Mouse (Mus musculus): ENCODE results near the gene Dleu7. TPM values are rescaled to one million over a fixed set of nuclear protein-coding genes. Genes with fewer than 3 reads are reported as not detected.

Gene Dleu7
- polyA plus RNA-seq, 2 experiments = 0.07 TPM; not detected in 1

DNA sequence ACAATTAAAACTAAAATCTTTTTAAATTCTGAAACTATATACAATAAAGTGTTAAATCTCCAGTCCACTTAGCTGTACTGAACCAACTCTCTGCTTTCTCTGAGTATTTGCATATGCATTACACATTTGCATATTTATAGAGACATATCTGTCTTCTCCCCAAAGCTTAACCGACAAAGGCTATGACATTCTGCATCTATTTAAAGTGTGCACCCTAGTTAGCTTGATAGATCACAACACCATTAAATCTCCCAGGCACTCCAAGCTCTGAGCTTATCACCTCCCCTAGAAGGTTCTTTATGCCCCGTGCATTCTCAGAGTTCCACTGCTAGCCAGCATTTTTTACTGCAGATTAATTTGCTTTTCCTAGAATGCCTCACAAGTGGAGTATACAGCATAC, 16.2 kb upstream of the Dleu7 start:
- Histone ChIP-seq H3K36me3 (replicated peaks; ENCODE audit: control insufficient read depth, insufficient read depth, low read depth) (no peaks in the 10 kb centered on the region), H3K27me3 (ENCODE audit: control insufficient read depth, insufficient read depth, low read length) (no peaks in the 10 kb centered on the region), H3K9me3 (ENCODE audit: control insufficient read depth, low read length) (no peaks in the 10 kb centered on the region), H3K4me2 (ENCODE audit: low read depth) (no peak overlapping the region), H3K4me3 (ENCODE audit: insufficient read depth in 1 of 2, low read depth in 2 of 2, low read length in 2 of 2) (no peak overlapping the region), H3K4me1 (replicated peaks; ENCODE audit: control insufficient read depth in 2 of 2, insufficient read depth in 2 of 2, low read length in 1 of 2) (no peaks in the 10 kb centered on the region), H3K27ac (no peak overlapping the region), H3K9ac (replicated peaks) (no peak overlapping the region)
- ATAC-seq (ENCODE audit: insufficient read depth) (no peak), DNase-seq (ENCODE audit: low read depth in 3 of 3, low spot score in 3 of 3) (no peak)
- TF ChIP-seq EP300 (IDR thresholded peaks at IDR 0.05; ENCODE audit: low read depth) = no peak
- WGBS (ENCODE audit: insufficient replicate concordance) = 31% methylated on average over 2 of the region's 2 CpGs

DNA sequence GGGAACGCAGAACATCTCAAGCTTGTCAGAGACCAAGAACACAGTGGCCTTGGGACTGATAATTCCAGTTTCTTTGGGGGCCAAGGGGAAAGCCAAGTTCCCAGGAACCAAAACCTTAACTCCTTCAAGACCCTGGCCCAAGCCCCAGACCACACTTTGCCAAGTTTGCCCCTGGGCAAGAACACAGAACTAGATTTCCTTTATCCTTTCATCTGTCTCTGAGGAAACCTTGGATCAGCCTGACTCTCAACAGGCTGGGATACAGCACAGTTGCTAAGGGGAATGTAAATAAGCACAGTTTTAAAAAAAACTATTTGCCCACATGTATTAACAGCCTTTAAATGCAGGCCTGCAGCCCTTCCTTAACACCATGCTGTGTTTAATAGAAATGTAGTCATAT, 14.7 kb upstream of the Dleu7 start:
- WGBS (ENCODE audit: insufficient replicate concordance) = 78% methylated on average over 1 of the region's 1 CpGs
- no peaks in the 10 kb centered on the region for H3K36me3 ChIP-seq (replicated peaks; ENCODE audit: control insufficient read depth, insufficient read depth, low read depth)
- no peak overlapping the region for H3K27ac ChIP-seq
- ATAC-seq (ENCODE audit: insufficient read depth) (no peak), DNase-seq (ENCODE audit: low read depth in 3 of 3, low spot score in 3 of 3) (no peak)
- H3K4me2 ChIP-seq (ENCODE audit: low read depth) = no peak overlapping the region
- H3K27me3 ChIP-seq (ENCODE audit: control insufficient read depth, insufficient read depth, low read length) = no peaks in the 10 kb centered on the region
- H3K4me1 ChIP-seq (replicated peaks; ENCODE audit: control insufficient read depth in 2 of 2, insufficient read depth in 2 of 2, low read length in 1 of 2) = no peaks in the 10 kb centered on the region
- TF ChIP-seq EP300 (IDR thresholded peaks at IDR 0.05; ENCODE audit: low read depth) (no peak), CTCF (IDR thresholded peaks at IDR 0.05; ENCODE audit: low read depth) (no peak)
- no peak overlapping the region for H3K4me3 ChIP-seq (ENCODE audit: insufficient read depth in 1 of 2, low read depth in 2 of 2, low read length in 2 of 2)
- no peak overlapping the region for H3K9ac ChIP-seq (replicated peaks)
- no peaks in the 10 kb centered on the region for H3K9me3 ChIP-seq (ENCODE audit: control insufficient read depth, low read length)

DNA sequence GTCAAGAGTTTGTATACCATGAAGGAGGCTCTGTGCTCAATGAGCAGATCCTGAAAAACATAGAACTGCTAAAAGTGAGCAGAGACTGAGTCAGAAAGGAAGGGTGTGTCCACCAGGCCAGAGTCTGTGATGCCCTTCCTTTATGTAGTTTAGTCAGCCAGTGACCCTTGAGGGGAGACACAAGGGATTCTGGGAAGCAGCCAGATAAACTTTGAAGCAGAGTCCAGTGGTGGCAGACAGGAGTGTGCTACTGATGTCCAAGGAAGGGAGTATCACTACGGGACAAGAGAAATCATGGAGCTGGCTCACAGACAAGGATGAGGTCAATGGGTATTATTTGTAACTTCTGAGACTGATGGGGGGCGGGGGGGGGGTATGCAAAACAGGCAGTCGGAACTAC, 7.2 kb upstream of the Dleu7 start:
- Histone ChIP-seq H3K4me1 (replicated peaks; ENCODE audit: control insufficient read depth in 2 of 2, insufficient read depth in 2 of 2, low read length in 1 of 2) (no peaks in the 10 kb centered on the region), H3K4me2 (ENCODE audit: low read depth) (no peak overlapping the region), H3K27me3 (ENCODE audit: control insufficient read depth, insufficient read depth, low read length) (no peaks in the 10 kb centered on the region), H3K27ac (no peak overlapping the region), H3K9me3 (ENCODE audit: control insufficient read depth, low read length) (no peaks in the 10 kb centered on the region), H3K9ac (replicated peaks) (no peak overlapping the region), H3K36me3 (replicated peaks; ENCODE audit: control insufficient read depth, insufficient read depth, low read depth) (no peaks in the 10 kb centered on the region), H3K4me3 (ENCODE audit: insufficient read depth in 1 of 2, low read depth in 2 of 2, low read length in 2 of 2) (no peak overlapping the region)
- no peak for TF ChIP-seq CTCF (IDR thresholded peaks at IDR 0.05; ENCODE audit: low read depth)
- no peak for TF ChIP-seq EP300 (IDR thresholded peaks at IDR 0.05; ENCODE audit: low read depth)
- 66% methylated on average over 3 of the region's 3 CpGs for WGBS (ENCODE audit: insufficient replicate concordance)
- DNase-seq (ENCODE audit: low read depth in 3 of 3, low spot score in 3 of 3) = no peak
- no peak for ATAC-seq (ENCODE audit: insufficient read depth)

DNA sequence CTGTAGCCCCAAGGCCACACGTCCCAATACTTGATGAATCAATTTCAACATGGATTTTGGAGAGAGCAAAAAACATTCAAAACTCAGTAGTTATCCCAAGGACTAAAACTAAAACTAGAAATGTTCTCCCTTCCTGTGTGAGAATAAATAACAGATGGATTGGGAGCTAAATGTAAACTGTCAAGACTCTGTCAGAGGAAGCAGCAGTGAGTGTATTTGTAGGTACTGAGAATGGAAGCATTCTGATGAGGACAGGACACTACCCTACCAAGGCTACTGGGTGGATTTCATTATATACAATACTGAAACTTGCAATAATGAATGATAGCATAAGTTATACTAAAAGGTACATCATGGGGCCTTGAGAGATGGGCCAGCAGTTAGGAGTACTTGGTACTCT, 6.0 kb upstream of the Dleu7 start:
- Histone ChIP-seq H3K27me3 (ENCODE audit: control insufficient read depth, insufficient read depth, low read length) (no peaks in the 10 kb centered on the region), H3K9me3 (ENCODE audit: control insufficient read depth, low read length) (no peaks in the 10 kb centered on the region), H3K27ac (no peak overlapping the region), H3K36me3 (replicated peaks; ENCODE audit: control insufficient read depth, insufficient read depth, low read depth) (no peaks in the 10 kb centered on the region), H3K9ac (replicated peaks) (no peak overlapping the region), H3K4me2 (ENCODE audit: low read depth) (no peak overlapping the region), H3K4me3 (ENCODE audit: insufficient read depth in 1 of 2, low read depth in 2 of 2, low read length in 2 of 2) (no peak overlapping the region), H3K4me1 (replicated peaks; ENCODE audit: control insufficient read depth in 2 of 2, insufficient read depth in 2 of 2, low read length in 1 of 2) (no peaks in the 10 kb centered on the region)
- DNase-seq (ENCODE audit: low read depth in 3 of 3, low spot score in 3 of 3) (no peak), ATAC-seq (ENCODE audit: insufficient read depth) (no peak)
- 61% methylated on average over 1 of the region's 1 CpGs for WGBS (ENCODE audit: insufficient replicate concordance)
- no peak for TF ChIP-seq EP300 (IDR thresholded peaks at IDR 0.05; ENCODE audit: low read depth)

DNA sequence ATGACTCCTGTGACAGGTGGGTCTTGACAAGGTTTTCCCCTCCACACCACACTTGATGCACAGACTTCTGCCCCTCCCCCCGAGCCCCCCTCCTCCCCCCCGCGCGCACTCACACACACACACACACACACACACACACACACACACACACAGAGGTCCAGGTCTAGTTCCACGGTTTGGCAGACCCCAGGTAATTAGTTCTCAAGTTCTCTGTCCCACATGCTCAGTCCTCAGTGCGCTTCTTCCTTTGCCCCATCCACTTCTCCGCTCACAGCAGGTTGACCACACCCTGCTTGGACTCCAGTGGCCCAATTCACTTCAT, 720 bp downstream of the Dleu7 start:
- no peak for TF ChIP-seq EP300 (IDR thresholded peaks at IDR 0.05; ENCODE audit: low read depth)
- TF ChIP-seq CTCF (IDR thresholded peaks at IDR 0.05; ENCODE audit: low read depth) = no peak
- Histone ChIP-seq H3K27ac (no peak overlapping the region), H3K9ac (replicated peaks) (no peak overlapping the region), H3K4me2 (ENCODE audit: low read depth) (peak overlapping the region; percentile 63), H3K4me1 (replicated peaks; ENCODE audit: control insufficient read depth in 2 of 2, insufficient read depth in 2 of 2, low read length in 1 of 2) (no peaks in the 10 kb centered on the region), H3K27me3 (ENCODE audit: control insufficient read depth, insufficient read depth, low read length) (peaks cover 5% of the 10 kb centered on the region), H3K36me3 (replicated peaks; ENCODE audit: control insufficient read depth, insufficient read depth, low read depth) (no peaks in the 10 kb centered on the region), H3K9me3 (ENCODE audit: control insufficient read depth, low read length) (no peaks in the 10 kb centered on the region), H3K4me3 (ENCODE audit: insufficient read depth in 1 of 2, low read depth in 2 of 2, low read length in 2 of 2) (no peak overlapping the region)
- no peak for DNase-seq (ENCODE audit: low read depth in 3 of 3, low spot score in 3 of 3)
- 38% methylated on average over 6 of the region's 7 CpGs for WGBS (ENCODE audit: insufficient replicate concordance)
- ATAC-seq (ENCODE audit: insufficient read depth) = no peak

All from liver, embryonic 14.5 days (tissue).